Mouse (Mus musculus) forelimb bud, embryonic 11.5 days (tissue): ENCODE results near the gene Metap2.
"Not testable (repeated sequence)": the region's sequence is repeated elsewhere in the genome, so short reads cannot be mapped to it uniquely, and the experiment has no call there.

Experiments used
- DNase-seq: peaks from one replicate; pipeline ENCODE4 v3.0.0-alpha.2; 2012; ENCODE audit warnings: low read depth, low spot score

Metap2 gene

DNA sequence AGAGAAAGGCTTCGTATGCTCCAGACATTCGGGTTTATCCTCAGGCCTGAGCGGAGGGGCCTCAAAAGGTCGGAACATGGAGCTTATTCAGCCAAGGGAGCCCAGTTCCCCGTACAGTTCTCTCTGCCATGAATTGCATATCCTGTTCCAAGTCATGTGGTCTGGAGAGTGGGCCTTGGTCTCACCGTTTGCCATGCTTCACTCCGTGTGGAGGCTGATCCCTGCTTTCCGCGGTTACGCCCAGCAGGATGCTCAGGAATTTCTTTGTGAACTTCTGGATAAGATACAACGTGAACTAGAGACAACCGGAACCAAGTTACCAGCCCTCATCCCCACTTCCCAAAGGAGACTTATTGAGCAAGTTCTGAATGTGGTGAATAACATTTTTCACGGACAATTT, 50.2 kb downstream of the Metap2 start:
- DNase-seq: no peak

- DNase-seq: not testable (repeated sequence)
These were observed 61.8 kb downstream of the Metap2 start for GRCm38 (mm10) chr10:93835115-93835514.

- DNase-seq: no peak
These were observed 62.5 kb downstream of the Metap2 start for GRCm38 (mm10) chr10:93834394-93834745.

DNA sequence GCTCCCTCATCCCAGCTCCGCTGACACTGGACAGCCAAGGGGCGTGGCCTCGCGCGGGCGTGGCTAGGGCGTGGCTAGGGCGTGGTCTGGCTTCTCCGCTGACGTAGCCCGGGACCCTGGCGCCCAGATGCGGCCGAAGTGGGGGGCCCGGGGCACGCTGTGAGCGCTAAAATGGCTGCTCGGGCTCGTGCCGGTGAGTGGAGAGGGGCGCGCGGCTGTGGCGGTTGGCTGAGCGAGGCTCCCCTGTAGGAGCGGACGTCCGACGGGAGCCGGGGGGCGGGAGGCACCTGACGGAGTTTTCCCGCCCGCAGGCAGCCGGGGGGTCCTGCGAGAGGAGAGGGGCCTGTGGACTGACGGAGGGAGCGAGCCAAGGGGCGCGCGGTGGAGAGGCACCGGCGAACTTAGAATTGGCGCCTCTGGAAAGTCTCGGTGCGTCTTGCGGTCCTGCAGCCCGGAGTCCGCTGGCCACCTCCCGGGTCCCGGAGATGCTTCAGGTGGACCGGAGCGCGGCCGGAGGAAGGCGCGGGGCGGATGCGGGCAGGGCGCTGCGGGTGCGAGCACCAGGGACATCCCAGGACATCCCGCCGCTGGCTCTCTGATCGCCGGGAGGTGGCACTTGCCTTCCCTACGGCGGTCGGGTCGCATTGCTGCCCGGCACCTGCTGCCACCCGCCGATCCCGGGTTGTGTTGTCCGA, 63.0 kb downstream of the Metap2 start:
- no peak for DNase-seq

- DNase-seq: peak; percentile 64
These were observed 63.6 kb downstream of the Metap2 start for GRCm38 (mm10) chr10:93833370-93833698.

DNA sequence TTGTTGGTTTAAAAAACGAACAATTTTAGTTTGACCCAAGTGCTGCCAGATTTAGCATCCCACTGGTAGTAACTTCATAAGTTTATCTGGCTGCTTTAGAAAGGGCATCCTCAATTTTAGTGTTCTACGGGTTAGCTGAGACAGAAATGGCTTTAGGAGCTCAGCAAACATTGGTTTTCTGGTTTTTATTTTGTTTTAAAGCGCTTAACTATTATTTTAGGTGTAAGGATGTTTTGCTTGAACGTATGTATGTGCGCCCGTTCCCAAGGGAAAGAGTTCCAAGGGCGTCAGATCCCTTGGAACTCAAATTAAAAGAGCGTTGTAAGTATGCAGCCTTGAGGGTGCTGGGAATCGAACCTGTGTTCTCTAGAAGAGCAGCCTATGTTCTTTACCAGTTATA, 64.1 kb downstream of the Metap2 start:
- DNase-seq: no peak

DNA sequence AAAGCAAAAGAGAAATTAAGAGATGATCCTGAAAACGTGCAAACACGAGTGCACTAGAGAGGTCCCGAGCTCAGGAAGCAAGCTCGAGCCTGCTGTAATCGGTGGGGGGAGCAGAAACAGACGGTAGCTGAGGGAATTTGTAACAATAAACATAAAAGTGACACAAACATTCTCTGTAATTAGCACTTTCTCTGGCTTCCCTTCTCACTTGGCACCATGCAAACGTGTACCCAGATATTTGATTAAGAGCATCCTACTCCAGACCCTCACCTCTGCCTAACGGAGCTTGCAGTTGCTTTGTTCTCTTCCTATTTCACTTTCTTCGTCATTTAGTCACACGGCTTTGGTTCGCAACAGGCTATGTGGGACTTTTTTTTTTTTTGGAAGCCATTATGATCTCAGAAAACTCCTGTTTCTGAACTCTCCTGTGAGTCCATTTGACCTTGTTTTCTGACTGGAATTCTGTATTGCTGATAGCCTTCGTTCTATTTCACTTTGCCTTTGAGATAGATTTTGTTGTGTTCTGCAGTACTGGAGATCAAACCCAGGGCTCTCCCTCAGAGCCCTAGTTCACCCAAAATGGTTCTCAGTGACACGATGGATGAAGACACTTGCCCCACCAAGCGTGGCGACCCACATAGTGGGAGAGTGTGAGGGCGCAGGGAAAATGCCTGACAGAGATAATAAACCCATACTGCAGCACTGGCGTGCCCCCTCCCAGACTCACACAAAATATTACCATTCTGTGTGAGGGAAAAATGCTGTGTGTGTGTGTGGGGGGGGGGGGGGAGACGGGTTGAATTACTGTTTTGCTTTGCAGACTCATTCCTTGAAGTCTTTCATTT, 64.9 kb downstream of the Metap2 start:
- no peak for DNase-seq

DNA sequence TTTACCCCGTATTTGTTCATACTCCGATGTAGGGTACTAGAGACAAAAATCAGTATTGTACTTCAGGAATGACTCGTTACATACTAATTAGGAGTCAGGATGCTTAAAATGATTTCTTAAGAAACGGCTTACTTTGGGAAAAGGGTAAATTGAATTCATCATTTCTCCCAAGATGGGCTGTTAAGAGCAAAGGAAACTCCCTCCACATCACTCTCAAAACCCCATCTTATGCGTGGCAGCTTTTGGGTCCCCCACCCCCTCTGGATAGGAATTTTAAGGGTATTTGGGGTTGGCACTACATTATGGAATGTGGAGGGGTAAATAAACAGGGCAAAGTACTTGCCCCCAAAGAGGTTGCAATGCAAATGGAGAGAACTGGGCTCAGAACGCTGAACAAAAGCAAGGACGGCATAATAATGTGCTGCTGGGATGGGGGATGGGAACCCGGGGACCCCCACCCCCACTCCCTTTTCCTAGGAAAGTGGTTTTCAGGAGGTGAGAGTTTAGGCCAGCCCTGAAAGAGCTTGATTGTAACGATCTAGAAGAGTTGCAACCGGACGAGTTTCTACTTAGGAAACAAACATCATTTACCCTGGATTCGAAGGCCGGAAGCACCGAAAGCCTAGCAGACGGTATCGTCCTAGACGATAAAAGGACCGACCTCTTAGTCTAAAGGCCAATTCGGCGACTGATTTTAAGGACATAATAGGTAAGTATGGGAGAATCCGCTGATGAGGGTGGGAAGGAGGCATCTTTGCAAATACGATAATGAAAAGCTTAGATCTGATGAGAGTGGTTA, 65.8 kb downstream of the Metap2 start, which contains the start of gene Usp44:
TSS of gene Usp44 (plus strand) at position 625 of the 799 bp plus-strand sequence.
- no peak for DNase-seq

- DNase-seq: no peak
These were observed 66.7 kb downstream of the Metap2 start for GRCm38 (mm10) chr10:93829898-93830831.

DNA sequence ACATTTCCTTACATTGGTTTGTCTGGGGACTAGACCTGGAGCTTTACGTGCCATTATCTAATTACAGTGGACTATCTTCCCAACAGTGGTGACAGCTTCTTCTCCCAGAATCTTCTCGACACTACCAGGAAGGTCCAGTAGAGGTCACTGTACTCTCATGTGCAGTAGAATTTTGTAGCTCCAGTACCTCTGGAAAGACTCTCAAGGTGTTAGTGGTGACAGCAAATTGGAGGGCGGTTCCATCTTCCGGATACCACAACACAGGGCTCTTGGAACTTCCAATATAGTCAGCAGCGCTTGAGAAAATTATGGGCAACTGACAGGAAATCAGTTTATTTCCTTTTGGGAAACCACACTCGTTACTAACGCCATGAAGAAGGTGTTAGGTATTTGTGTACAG, 78.2 kb downstream of the Metap2 start:
- peak; percentile 71 for DNase-seq

- no peak for DNase-seq
These were observed 83.1 kb downstream of the Metap2 start for GRCm38 (mm10) chr10:93813755-93814154.

- DNase-seq: peak; percentile 79
These were observed 84.0 kb downstream of the Metap2 start for GRCm38 (mm10) chr10:93812774-93813415.

- DNase-seq: no peak
These were observed 84.8 kb downstream of the Metap2 start for GRCm38 (mm10) chr10:93812098-93812497.

DNA sequence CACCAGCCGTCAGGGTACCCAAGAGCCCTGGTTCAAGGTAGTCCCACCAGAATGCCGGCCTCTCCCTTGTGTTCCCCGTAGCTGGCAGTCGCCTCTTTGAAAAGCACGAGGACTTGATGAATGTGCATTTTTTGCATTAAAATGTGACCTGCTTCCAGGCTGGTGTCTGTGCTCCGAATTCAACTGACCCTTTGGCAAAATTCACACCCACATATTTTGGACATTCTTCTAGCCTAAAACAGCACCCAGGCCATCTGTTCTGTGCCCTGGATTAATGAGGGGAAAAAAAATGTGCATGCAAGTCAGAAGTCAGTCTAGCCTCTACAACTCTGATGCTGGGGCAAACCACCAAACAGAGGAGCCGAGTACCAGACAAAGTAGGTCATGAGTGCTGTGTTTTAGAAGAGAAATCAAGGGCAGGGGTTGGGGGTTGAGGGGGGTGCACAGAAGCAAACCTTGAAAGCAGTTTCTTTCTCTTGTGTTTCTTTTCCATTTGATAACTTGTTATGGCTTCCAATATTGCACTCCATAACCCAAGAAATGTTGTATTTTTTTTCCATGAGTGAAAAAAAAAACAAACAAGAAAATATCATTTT, 86.2 kb downstream of the Metap2 start:
- no peak for DNase-seq

- DNase-seq: not testable (repeated sequence)
These were observed 87.5 kb downstream of the Metap2 start for GRCm38 (mm10) chr10:93809438-93809837.
